Mouse (Mus musculus) MEL (cell line): ENCODE measurements around the gene Ap1s3.

Experiments
- CTCF ChIP-seq, 3 experiments: IDR thresholded peaks in 2 of 3; conservative IDR thresholded peaks in 1 of 3; 2 replicates each; pipeline ENCODE4 v1.5.1; 2011 to 2012; ENCODE audit warnings: low read length in 3 of 3, low read depth in 2 of 3, mild to moderate bottlenecking in 2 of 3, improper control_type of control experiment in 1 of 3, inconsistent platforms in 1 of 3, mixed read lengths in 1 of 3, moderate library complexity in 1 of 3; ENCODE audit not compliant: control insufficient read depth in 1 of 3, insufficient read depth in 1 of 3, poor library complexity in 1 of 3, severe bottlenecking in 1 of 3
- GABPA ChIP-seq: IDR thresholded peaks from 2 replicates; pipeline ENCODE4 v1.6.1; 2012; ENCODE audit warnings: low read depth, mild to moderate bottlenecking, inconsistent platforms, low read length, improper control_type of control experiment, moderate library complexity
- GATA1 ChIP-seq: IDR thresholded peaks from 2 replicates; pipeline ENCODE4 v1.6.1; 2011; ENCODE audit warnings: low read depth, low read length, improper control_type of control experiment
- POLR2A ChIP-seq, 2 experiments: IDR thresholded peaks; 2 replicates each; pipeline ENCODE4 v1.6.1; 2011 to 2012; ENCODE audit warnings: low read length in 2 of 2, mild to moderate bottlenecking in 2 of 2, control low read depth in 1 of 2, improper control_type of control experiment in 1 of 2, low read depth in 1 of 2, moderate library complexity in 1 of 2; ENCODE audit not compliant: control insufficient read depth in 1 of 2, insufficient read depth in 1 of 2, poor library complexity in 1 of 2
- RCOR1 ChIP-seq: IDR thresholded peaks from 2 replicates; pipeline ENCODE4 v1.6.1; 2012; ENCODE audit warnings: low read depth, mild to moderate bottlenecking, inconsistent platforms, low read length, improper control_type of control experiment

DNA sequence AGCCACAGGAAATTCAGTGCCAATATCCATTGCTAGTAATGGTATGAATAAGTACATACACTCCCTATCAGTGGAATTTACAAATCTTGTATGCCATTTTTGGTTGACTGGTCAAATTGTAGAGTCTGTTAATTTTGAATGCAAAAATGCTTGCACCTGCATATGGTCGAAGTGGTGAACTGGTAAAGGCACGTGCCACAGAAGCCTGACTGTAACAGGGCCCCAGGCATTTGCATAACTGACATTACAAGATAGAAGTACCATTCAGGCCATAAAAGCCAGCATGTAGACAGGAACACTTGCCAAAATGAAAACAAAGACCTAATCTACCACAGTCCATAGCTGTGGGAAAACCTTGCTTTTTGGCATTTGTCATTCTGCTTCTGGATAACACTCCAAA is 55.3 kb downstream of the Ap1s3 start:
- TF ChIP-seq GABPA (no peak), POLR2A (IDR thresholded peaks at IDR 0.05; ENCODE audit: control insufficient read depth in 1 of 2, insufficient read depth in 1 of 2, low read depth in 1 of 2, low read length in 2 of 2, poor library complexity in 1 of 2) (no peak), GATA1 (no peak), CTCF (IDR thresholded peaks at IDR 0.05 in 2 of 3, conservative IDR thresholded peaks at IDR 0.05 in 1 of 3; ENCODE audit: control insufficient read depth in 1 of 3, insufficient read depth in 1 of 3, low read depth in 2 of 3, low read length in 3 of 3, poor library complexity in 1 of 3, severe bottlenecking in 1 of 3) (no peak), RCOR1 (no peak)
